Mouse (Mus musculus): ENCODE results near the gene Secisbp2. TPM values are rescaled to one million over a fixed set of nuclear protein-coding genes. Genes with fewer than 3 reads are reported as not detected.

Gene Secisbp2
- polyA plus RNA-seq, 1 experiment from 2014 or later = 28.1 TPM

- no peaks in the 10 kb centered on the region for H3K36me3 ChIP-seq (replicated peaks)
- DNase-seq (ENCODE audit: extremely low spot score, low spot score) = no peak
- no peaks in the 10 kb centered on the region for H3K27me3 ChIP-seq (ENCODE audit: poor library complexity, severe bottlenecking)
- no peaks in the 10 kb centered on the region for H3K9me3 ChIP-seq
- 89% methylated on average over 7 of the region's 7 CpGs for WGBS
- H3K27ac ChIP-seq = 0 out of 2 replicates have a peak overlapping the region, but pooled peaks have one; percentile 37
- H3K4me3 ChIP-seq = no peak overlapping the region
- H3K4me1 ChIP-seq = peaks cover 54% of the 10 kb centered on the region
Observed at GRCm38 (mm10) chr13:51731474-51731873, 80.0 kb downstream of the Secisbp2 start.

- peaks cover 56% of the 10 kb centered on the region for H3K4me1 ChIP-seq
- 71% methylated on average over 14 of the region's 14 CpGs for WGBS
- no peak overlapping the region for H3K4me3 ChIP-seq
- no peaks in the 10 kb centered on the region for H3K9me3 ChIP-seq
- no peaks in the 10 kb centered on the region for H3K36me3 ChIP-seq (replicated peaks)
- no peaks in the 10 kb centered on the region for H3K27me3 ChIP-seq (ENCODE audit: poor library complexity, severe bottlenecking)
- H3K27ac ChIP-seq = 0 out of 2 replicates have a peak overlapping the region, but pooled peaks have one; percentile 51
- DNase-seq (ENCODE audit: extremely low spot score, low spot score) = no peak
Observed at GRCm38 (mm10) chr13:51732097-51732664, 80.7 kb downstream of the Secisbp2 start.

Other genes starting within 250 kb of the Secisbp2 start
- 50.4 and 53.9 TPM in 2 replicates for gene S1pr3, start 243.1 kb upstream of the Secisbp2 start, polyA plus RNA-seq (2016; fragmentation: Nextera tagmentation; extraction: Ambion mirVana)
- gene Shc3, start 82.3 kb upstream of the Secisbp2 start, polyA plus RNA-seq (2016; fragmentation: Nextera tagmentation; extraction: Ambion mirVana) = 2.2 and 3.1 TPM in 2 replicates
- gene Cks2, start 6.5 kb upstream of the Secisbp2 start, polyA plus RNA-seq (2016; fragmentation: Nextera tagmentation; extraction: Ambion mirVana) = 420 and 444 TPM in 2 replicates
- gene Sema4d, start 142.1 kb downstream of the Secisbp2 start, polyA plus RNA-seq (2016; fragmentation: Nextera tagmentation; extraction: Ambion mirVana) = 8.0 and 8.4 TPM in 2 replicates
- 102 and 107 TPM in 2 replicates for gene Gadd45g, start 195.0 kb downstream of the Secisbp2 start, polyA plus RNA-seq (2016; fragmentation: Nextera tagmentation; extraction: Ambion mirVana)